Mouse (Mus musculus) fibroblast of lung, adult 2 months (primary cell): ENCODE data around the gene Amd1.

Source experiments
- DNase-seq: peaks from one replicate; pipeline ENCODE4 v3.0.0-alpha.2; 2011; ENCODE audit warnings: low read depth

Amd1 gene

DNA sequence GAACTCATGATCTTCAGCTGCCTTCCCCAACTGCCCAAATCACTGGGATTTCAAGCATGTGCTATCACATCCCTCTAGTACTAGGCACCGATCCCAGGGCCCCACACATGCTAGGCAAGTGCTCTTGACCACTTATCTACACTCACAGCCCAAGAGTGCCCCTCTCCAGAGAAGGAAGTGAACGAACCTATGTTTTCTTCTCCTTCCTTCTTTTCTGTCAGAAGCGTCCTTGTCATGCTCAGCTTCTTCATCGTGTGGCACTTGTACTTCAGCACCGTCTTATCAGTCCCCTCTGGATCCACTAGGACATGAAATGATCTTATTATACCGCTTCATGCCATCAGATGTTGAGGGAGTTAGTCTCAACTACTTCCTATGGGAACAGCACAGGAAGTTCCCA is 51.0 kb downstream of the Amd1 start:
- no peak for DNase-seq

DNA sequence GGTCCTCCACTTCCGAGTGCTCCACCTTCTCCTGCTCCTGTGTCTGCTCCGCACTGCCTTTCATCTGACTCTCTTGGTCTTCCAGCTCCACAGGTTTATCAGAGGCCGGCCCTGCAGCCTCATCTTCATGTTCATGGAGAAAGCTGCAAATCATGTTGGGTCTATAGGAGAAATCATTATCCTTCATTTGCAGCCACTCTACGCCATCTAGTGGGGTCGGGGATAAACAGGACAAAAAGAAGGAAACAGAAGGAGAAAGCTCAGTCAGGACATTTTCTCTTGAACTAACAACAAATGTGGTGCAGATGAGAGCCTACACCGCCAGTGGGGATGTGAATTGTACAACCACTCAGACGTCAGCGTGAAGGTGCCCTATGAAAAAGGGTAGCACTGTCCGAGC is 52.4 kb downstream of the Amd1 start:
- DNase-seq: no peak

DNA sequence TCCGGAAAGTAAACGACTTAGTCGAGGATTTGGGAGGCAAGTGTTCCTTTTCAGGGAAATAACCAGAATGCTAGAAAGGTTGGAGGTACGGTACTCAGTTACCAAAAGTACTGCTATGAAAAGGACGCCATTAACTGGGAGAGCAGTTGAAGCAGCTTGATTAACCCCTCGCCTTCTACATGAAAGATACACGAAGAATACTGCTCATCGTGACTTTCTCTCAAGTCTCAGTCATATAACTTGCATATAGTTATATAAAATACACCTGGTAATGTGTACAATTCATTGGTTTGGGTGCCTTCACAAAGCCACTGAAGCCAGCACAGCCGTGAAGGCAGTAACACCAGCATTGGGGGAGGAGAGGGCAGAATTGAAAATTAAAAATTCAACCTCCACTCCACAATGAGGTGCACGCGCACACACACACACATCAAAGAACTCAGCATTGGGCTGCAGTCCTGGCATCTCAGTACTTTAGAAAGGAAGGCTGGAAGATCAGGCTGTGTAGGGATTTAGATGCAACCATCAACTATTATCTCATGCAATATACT is 54.7 kb downstream of the Amd1 start:
- DNase-seq: no peak

DNA sequence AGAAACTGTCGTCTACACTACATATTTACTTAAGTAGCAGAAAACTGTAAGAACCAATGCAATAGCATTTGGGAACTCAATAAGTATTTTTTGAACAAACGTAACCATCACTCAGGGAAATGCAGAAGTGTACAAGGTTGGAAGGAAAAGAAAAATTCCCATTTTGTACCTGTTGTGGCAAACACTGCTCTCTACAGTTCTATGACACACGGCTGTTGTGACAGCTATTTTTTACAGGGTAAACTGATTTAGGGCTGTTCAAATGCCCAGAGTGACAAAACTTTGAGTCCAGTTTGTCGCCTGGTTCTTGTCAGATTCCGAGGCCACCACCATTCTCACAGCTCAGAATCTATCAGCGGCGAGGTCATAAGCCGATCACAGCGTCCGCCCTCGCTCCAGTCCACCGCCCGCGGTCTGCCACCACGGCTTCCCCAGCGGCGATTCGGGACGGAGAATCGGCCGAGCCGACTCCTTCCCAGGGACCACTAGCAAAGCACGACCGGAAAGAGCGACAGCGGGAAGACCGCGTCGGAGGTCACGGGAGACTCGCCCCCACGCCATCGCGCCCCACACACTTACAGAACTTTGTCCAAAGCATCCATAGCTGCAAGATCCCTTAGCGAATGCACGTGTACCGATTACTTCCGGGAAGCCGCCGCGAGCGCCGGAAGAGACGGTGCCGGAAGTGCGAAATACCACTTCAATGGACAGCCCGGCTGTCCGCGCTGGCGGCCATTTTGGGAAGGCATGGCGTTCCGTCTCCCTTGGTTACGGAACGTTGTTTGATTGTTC is 55.4 kb downstream of the Amd1 start, which contains the start of gene Rpf2:
Rpf2 (minus strand) TSS at position 663 of the 792 bp plus-strand sequence.
- peak; percentile 70 for DNase-seq

DNA sequence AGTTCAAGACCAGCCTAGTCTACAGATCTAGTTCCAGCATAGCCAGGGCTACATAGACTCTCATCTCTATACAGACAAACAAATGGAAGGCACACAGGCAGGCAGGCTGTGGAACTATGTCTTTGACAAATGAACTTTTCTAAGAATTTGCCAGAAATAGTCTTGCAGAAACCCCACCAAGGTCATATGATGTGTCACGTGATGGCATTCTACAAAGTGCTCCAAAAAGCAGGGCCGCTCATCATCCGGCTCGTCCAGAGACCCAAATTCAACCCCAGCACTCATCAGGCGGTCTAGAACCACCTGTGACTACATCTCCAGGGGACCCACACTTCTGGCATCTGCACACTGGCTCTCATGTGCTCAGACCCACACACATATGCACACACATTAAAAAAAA is 64.2 kb downstream of the Amd1 start:
- DNase-seq: no peak
